8 mouse cellular contexts compared by ENCODE assay signal in genomic region chr4:106921375-106922336, GRCm38 (mm10). TPM values are rescaled to one million over a fixed set of nuclear protein-coding genes. Genes with fewer than 3 reads are reported as not detected.
A peak's percentile ranks its signal among the peaks of the same experiment; 100 is the strongest.
DNase-seq lines count a peak whose midpoint lies in the region; ATAC-seq and TF ChIP-seq lines count a peak whose summit lies in the region.
"Had no signal": no experiment of that assay in that cellular context is flagged by ENCODE, and none has a peak within 500 bp of the region (broad histone marks: within the 10 kb centered on the region; RNA-seq: fewer than 3 reads in every experiment).

No protein-coding gene starts in this region.

- DNase-seq in lung, adult 2 months = no peak
- peak; percentile 73 for DNase-seq in hindbrain, postnatal 0 days (ENCODE audit: low spot score)
- no peak for DNase-seq in urinary bladder, adult 2 months (ENCODE audit: low spot score)

- H3K9ac ChIP-seq in lung, embryonic 15.5 days = no peak overlapping the region
- H3K9ac ChIP-seq in forebrain, embryonic 15.5 days (replicated peaks) = no peak overlapping the region
- H3K9ac ChIP-seq in hindbrain, postnatal 0 days (replicated peaks; ENCODE audit: low read length) = no peak overlapping the region
- H3K9ac ChIP-seq in liver, embryonic 12.5 days = peak overlapping the region; percentile 60
- H3K9ac ChIP-seq: heart, embryonic 15.5 days had no signal

- TF ChIP-seq POLR2A in lung, adult 2 months (IDR thresholded peaks at IDR 0.05; ENCODE audit: borderline replicate concordance, extremely low read depth, low read depth, low read length) = no peak

- peaks cover 79% of the 10 kb centered on the region for H3K36me3 ChIP-seq in lung, embryonic 15.5 days
- peaks cover 71% of the 10 kb centered on the region for H3K36me3 ChIP-seq in forebrain, embryonic 15.5 days
- peaks cover 38% of the 10 kb centered on the region for H3K36me3 ChIP-seq in hindbrain, postnatal 0 days (ENCODE audit: insufficient read depth, low read length)
- peaks cover 100% of the 10 kb centered on the region for H3K36me3 ChIP-seq in liver, embryonic 12.5 days

- H3K4me2 ChIP-seq in lung, embryonic 15.5 days = no peak overlapping the region
- H3K4me2 ChIP-seq in forebrain, embryonic 15.5 days (replicated peaks) = no peak overlapping the region
- H3K4me2 ChIP-seq in hindbrain, postnatal 0 days (ENCODE audit: low read depth, low read length) = no peak overlapping the region
- H3K4me2 ChIP-seq in liver, embryonic 12.5 days = peak overlapping the region; percentile 66
- H3K4me2 ChIP-seq: heart, embryonic 15.5 days had no signal

- 0 out of 2 replicates have a peak, but pooled peaks have one; percentile 29 for ATAC-seq in lung, embryonic 15.5 days (ENCODE audit: borderline replicate concordance, extremely low read depth, low FRiP score, low TSS enrichment)
- ATAC-seq in forebrain, embryonic 15.5 days (replicated peaks) = peak; percentile 80
- ATAC-seq in hindbrain, postnatal 0 days = peak; percentile 81
- no peak for ATAC-seq in liver, embryonic 12.5 days
- ATAC-seq in inflammation-experienced regulatory T-cells, adult 6 months = no peak

- H3K27me3 ChIP-seq in lung, embryonic 15.5 days = no peaks in the 10 kb centered on the region
- no peaks in the 10 kb centered on the region for H3K27me3 ChIP-seq in forebrain, embryonic 15.5 days
- no peaks in the 10 kb centered on the region for H3K27me3 ChIP-seq in hindbrain, postnatal 0 days (ENCODE audit: insufficient read depth, low read length)
- H3K27me3 ChIP-seq in liver, embryonic 12.5 days (replicated peaks) = no peaks in the 10 kb centered on the region
- H3K27me3 ChIP-seq: heart, embryonic 15.5 days had no signal

- no peaks in the 10 kb centered on the region for H3K9me3 ChIP-seq in lung, embryonic 15.5 days
- no peaks in the 10 kb centered on the region for H3K9me3 ChIP-seq in forebrain, embryonic 15.5 days
- H3K9me3 ChIP-seq in hindbrain, postnatal 0 days (ENCODE audit: low read length) = no peaks in the 10 kb centered on the region
- no peaks in the 10 kb centered on the region for H3K9me3 ChIP-seq in liver, embryonic 12.5 days (replicated peaks)
- H3K9me3 ChIP-seq: heart, embryonic 15.5 days had no signal

- H3K4me3 ChIP-seq in lung, embryonic 15.5 days = no peak overlapping the region
- no peak overlapping the region for H3K4me3 ChIP-seq in lung, adult 2 months (replicated peaks; ENCODE audit: extremely low read depth, low read depth, low read length)
- no peak overlapping the region for H3K4me3 ChIP-seq in forebrain, embryonic 15.5 days
- H3K4me3 ChIP-seq in hindbrain, postnatal 0 days (ENCODE audit: low read length) = no peak overlapping the region
- 0 out of 2 replicates have a peak overlapping the region, but pooled peaks have one; percentile 5 for H3K4me3 ChIP-seq in liver, embryonic 12.5 days
- H3K4me3 ChIP-seq: heart, embryonic 15.5 days had no signal

- 59% methylated on average over 9 of the region's 9 CpGs for WGBS in lung, embryonic 15.5 days
- WGBS in lung, adult 2 months = 56% methylated on average over 9 of the region's 9 CpGs
- WGBS in forebrain, embryonic 15.5 days = 39% methylated on average over 9 of the region's 9 CpGs
- WGBS in hindbrain, postnatal 0 days = 43% methylated on average over 9 of the region's 9 CpGs
- WGBS in liver, embryonic 12.5 days (ENCODE audit: insufficient replicate concordance) = 56% methylated on average over 9 of the region's 9 CpGs

- H3K4me1 ChIP-seq in lung, embryonic 15.5 days = peaks cover 20% of the 10 kb centered on the region
- H3K4me1 ChIP-seq in lung, adult 2 months (ENCODE audit: control insufficient read depth, insufficient read depth, low read length) = no peaks in the 10 kb centered on the region; the same call in 1 of the 2 replicates
- peaks cover 59% of the 10 kb centered on the region for H3K4me1 ChIP-seq in forebrain, embryonic 15.5 days
- peaks cover 16% of the 10 kb centered on the region; the same call in 1 of the 2 replicates for H3K4me1 ChIP-seq in hindbrain, postnatal 0 days (ENCODE audit: insufficient read depth, low read length)
- H3K4me1 ChIP-seq in liver, embryonic 12.5 days = peaks cover 78% of the 10 kb centered on the region

- H3K27ac ChIP-seq in lung, embryonic 15.5 days = no peak overlapping the region; the same call in 1 of the 2 replicates
- H3K27ac ChIP-seq in forebrain, embryonic 15.5 days (replicated peaks) = peak overlapping the region; percentile 11; the same call in 1 of the 2 replicates
- H3K27ac ChIP-seq in hindbrain, postnatal 0 days = no peak overlapping the region; the same call in 1 of the 2 replicates
- peak overlapping the region; percentile 85 for H3K27ac ChIP-seq in liver, embryonic 12.5 days
- H3K27ac ChIP-seq: heart, embryonic 15.5 days had no signal

- no peak for TF ChIP-seq CTCF in lung, adult 2 months (IDR thresholded peaks at IDR 0.05; ENCODE audit: insufficient read depth, low read length)
- no peak for TF ChIP-seq CTCF in hindbrain, postnatal 0 days (IDR thresholded peaks at IDR 0.05; ENCODE audit: low read depth)

RNA-seq across cellular contexts. Expression of gene Ssbp3, which starts 11.2 kb away (rescaled TPM):
- polyA plus RNA-seq in lung, embryonic 15.5 days (2015; fragmentation: Nextera tagmentation; extraction: Ambion mirVana) = 90.3 and 90.4 TPM in 2 replicates
- polyA plus RNA-seq in lung, adult 2 months (2012; rRNA removed) = 41.0 and 43.2 TPM in 2 replicates
- 198 and 201 TPM in 2 replicates for polyA plus RNA-seq in forebrain, embryonic 15.5 days (2015; fragmentation: Nextera tagmentation; extraction: Ambion mirVana)
- total RNA-seq in hindbrain, postnatal 0 days (2014; rRNA removed) = 155 and 156 TPM in 2 replicates
- 102 and 108 TPM in 2 replicates for polyA plus RNA-seq in hindbrain, postnatal 0 days (2015; fragmentation: Nextera tagmentation; extraction: Ambion mirVana)
- polyA plus RNA-seq in liver, embryonic 12.5 days (2016; fragmentation: Nextera tagmentation; extraction: Ambion mirVana) = 98.6 and 118 TPM in 2 replicates
- 59.0 and 71.8 TPM in 2 replicates for polyA plus RNA-seq in urinary bladder, adult 2 months (2012; rRNA removed)
- polyA plus RNA-seq in inflammation-experienced regulatory T-cells, adult 6 months (2017; shearing (Covaris generic)) = 10 to 100 TPM; 36.1 to 45.6 (median 43.4) TPM

Comparison
In these comparisons a context has a peak if more than half of its experiments do, and no peak if none do; other contexts are left out.
1. ATAC-seq: peak in lung, embryonic 15.5 days (single experiment), forebrain, embryonic 15.5 days (single experiment) and hindbrain, postnatal 0 days (single experiment); none in liver, embryonic 12.5 days (single experiment) and inflammation-experienced regulatory T-cells, adult 6 months (single experiment).
2. H3K27ac ChIP-seq: peak in forebrain, embryonic 15.5 days (single experiment) and liver, embryonic 12.5 days (single experiment); none in lung, embryonic 15.5 days (single experiment) and hindbrain, postnatal 0 days (single experiment).